Mouse (Mus musculus) retina, postnatal 1 day (tissue): ENCODE measurements around the gene Hist4h4.
"Not testable (repeated sequence)": the region's sequence is repeated elsewhere in the genome, so short reads cannot be mapped to it uniquely, and the experiment has no call there.

ENCODE experiments used
- DNase-seq: peaks from one replicate; pipeline ENCODE4 v3.0.0-alpha.2; 2012

The Hist4h4 gene

GRCm38 (mm10) chr6:136813117-136813516, 8.9 kb upstream of the Hist4h4 start:
- DNase-seq = no peak

DNA sequence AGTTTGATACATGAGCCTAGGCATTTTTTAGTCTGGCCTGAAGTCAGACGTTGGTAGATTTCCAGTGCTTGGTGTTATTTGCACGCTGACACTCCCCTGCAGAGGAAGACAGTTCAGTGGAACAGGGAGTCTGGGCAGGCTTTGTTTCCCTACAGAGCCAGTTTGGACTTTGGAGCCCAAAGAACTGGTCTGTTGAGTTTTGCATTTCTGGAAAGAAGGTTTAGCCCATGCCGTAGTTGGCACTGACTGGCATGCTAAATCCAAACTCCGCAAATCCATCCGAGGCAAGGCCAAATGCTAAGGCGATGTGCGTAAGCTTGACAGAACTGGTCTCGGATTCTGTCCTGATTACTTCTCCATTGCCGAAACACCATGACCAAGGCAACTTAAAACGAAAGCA, 7.0 kb upstream of the Hist4h4 start:
- no peak for DNase-seq

GRCm38 (mm10) chr6:136809673-136810072, 5.5 kb upstream of the Hist4h4 start:
- DNase-seq = no peak

DNA sequence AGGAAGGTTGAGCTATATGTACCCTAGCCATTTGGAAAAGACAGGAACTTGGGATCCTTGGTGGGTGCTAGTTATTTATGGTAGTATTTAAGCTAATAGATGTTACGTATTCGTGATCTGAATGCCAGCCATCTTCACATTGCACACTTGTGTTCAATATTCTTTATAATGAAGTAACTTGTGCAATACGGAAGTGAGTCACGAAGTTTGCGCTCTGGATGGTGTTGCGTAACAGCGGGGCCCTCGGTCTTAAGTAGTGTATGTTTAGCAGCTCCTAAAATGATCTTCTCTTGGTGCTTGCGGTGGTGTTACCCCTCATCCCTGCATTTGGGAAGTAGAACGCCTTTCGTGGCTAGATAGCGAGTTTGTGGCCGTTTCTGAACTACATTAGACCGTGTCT, 4.9 kb upstream of the Hist4h4 start:
- DNase-seq = no peak

DNA sequence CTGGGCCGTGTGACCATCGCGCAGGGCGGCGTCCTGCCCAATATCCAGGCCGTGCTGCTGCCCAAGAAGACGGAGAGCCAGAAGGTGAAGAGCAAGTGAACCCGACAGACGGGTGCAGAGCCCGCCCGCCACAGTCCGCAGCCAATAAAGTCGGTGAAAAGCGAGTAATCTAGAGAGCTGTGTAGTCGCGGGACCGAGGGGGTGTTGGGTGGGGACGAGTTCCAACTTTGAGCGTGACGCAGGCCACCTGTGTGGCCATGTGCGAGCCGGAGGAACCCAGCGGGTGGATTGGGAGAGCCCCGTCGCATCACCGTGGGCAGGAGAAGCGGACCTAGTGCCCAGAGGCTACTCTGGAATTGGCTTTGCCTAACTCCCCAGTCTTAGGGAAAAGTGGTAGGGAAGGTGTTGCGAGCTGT, 4.4 kb upstream of the Hist4h4 start:
- DNase-seq = no peak

DNA sequence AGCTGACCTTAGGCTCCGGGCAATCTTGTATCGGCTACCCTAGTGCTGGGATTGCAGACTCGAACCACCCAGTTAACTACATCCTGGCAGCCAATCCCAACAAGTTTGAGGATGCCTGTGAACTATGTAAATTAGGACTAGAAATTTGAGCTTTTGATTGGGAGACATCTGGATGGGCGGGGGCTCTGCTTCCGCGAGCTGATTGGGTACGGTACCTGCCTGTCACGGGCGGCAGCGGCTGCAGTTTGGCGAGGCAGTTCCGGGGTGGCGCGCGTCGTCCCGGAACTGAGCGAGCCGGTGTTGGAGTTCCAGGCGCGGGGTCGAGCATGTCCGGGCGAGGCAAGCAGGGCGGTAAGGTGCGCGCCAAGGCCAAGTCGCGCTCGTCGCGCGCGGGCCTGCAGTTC, 3.8 kb upstream of the Hist4h4 start, which contains the start of gene H2afj:
Gene H2afj (plus strand): TSS at position 231 of the 404 bp plus-strand sequence.
- peak; percentile 97 for DNase-seq

- DNase-seq = no peak
Observed at GRCm38 (mm10) chr6:136807395-136808013, 3.3 kb upstream of the Hist4h4 start.

DNA sequence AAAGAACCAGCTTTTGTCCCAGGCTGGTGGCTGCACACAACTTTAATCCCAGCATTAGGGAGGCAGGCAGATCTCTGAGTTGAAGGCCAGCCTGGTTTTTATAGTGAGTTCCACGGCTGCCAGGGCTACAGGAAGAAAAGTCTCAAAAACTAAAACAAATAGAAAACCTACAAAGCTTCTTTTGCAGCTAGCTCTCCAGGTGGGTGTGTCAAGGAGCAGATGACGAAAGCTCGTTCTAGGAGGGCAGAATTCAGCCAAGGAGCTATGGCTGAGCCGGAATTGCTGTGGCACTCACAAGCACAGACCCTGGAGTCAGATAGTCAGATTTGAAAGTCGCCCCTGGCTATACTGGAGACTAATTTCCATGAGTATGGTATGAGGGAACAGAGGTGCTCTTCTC, 2.6 kb upstream of the Hist4h4 start:
- no peak for DNase-seq

- no peak for DNase-seq
Observed at GRCm38 (mm10) chr6:136805409-136805775, 1.2 kb upstream of the Hist4h4 start.

GRCm38 (mm10) chr6:136804705-136805408, 642 bp upstream of the Hist4h4 start:
- DNase-seq = no peak

GRCm38 (mm10) chr6:136803093-136803738, 999 bp downstream of the Hist4h4 start:
- no peak for DNase-seq

- no peak for DNase-seq
Observed at GRCm38 (mm10) chr6:136801274-136801673, 2.9 kb downstream of the Hist4h4 start.

GRCm38 (mm10) chr6:136800710-136801109, 3.5 kb downstream of the Hist4h4 start:
- DNase-seq = no peak

DNA sequence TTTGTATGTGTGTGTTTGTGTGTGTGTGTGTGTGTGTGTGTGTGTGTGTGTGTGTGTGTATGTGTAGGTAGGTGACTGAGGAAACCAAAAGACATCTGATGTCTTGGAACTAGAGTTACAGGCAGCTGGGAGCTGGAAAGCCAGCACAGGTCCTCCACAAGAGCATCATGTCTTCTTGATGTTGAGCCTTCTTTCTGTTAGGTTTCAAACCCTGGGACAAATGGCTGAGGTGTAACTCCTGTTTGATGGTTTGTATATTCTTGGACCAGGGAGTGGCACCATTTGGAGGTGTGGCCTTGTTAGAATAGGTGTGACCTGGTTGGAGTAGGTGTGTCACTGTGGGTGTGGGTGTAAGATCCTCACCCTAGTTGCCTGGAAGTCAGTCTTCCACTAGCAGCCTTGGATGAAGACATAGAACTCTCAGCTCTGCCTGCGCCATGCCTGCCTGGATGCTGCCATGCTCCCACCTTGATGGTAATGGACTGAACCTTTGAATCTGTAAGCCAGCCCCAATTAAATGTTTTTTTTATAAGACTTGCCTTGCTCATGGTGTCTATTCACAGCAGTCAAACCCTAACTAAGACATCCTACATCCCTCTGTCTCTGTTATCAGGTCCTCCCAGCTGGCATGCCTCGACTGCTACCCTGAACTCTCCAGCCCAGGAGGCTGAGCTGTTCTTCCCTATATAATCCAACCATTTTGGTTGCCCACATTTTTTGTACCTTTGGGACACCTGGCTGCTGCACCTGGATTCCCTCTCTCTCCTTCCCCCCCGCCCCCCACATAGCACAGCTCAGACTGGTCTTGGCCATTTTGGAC, 6.1 kb downstream of the Hist4h4 start:
- DNase-seq = not testable (repeated sequence)

DNA sequence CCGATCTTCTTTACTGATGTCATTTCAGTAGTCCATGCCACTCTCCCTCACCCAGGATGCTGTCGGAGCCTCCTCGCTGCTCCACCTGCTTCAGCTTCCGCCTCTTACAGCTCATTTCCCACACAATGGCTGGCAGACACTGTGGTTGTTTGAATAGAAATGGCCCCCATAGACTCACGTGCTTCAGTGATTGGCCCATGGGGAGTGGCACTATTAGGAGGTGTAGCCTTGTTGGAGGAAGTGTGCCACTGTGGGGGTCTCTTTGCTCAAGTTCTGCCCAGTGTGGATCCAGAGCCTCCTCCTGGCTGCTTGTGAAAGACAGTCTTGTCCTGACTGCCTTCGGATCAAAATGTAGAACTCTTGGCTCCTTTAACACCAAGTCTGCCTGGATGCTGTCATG, 8.4 kb downstream of the Hist4h4 start:
- peak; percentile 17 for DNase-seq

GRCm38 (mm10) chr6:136795110-136795509, 9.1 kb downstream of the Hist4h4 start:
- DNase-seq = peak; percentile 38

GRCm38 (mm10) chr6:136793831-136794525, 10.2 kb downstream of the Hist4h4 start:
- peak; percentile 32 for DNase-seq

DNA sequence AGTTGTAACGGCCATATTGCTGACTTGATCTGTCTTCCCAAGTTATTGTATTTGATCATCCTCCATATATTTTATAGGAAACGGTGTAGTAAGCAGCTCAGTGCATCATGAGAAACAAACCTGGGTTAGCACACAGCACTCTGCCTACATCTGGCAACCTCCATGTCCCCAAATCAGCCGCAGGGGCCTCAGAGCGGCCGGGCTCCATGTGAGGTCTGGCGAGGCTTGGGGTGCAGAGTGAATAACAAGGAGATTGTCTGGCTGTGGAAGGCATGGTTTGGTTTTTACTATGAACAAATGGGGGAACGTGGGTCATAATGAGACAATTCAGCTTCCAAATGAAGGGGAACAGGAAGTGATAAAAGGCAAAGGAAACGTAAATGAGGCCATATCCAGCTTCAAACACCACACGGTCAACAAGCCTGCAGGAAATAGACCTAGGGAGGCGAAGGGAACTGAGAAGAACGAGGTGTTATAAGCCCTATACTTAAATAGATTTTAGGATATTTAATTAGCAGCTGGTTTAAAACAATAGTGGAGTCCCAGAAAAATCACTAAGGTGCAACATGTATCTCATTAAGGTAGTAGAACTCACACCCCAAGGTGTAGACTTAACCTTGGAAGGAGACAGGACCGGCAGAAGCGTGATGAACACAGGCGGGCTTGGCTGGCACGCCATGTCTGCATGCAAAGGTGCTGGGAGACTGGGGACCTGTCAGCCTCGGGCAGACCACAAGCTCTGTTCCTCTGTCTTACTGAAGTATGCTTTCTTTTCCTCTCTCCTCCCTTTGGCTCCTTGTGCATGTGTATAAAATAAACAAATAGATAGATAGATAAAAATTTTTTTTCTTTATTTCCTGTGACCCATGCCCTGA, 11.1 kb downstream of the Hist4h4 start:
- peak; percentile 20 for DNase-seq

GRCm38 (mm10) chr6:136789391-136789971, 14.7 kb downstream of the Hist4h4 start:
- no peak for DNase-seq

DNA sequence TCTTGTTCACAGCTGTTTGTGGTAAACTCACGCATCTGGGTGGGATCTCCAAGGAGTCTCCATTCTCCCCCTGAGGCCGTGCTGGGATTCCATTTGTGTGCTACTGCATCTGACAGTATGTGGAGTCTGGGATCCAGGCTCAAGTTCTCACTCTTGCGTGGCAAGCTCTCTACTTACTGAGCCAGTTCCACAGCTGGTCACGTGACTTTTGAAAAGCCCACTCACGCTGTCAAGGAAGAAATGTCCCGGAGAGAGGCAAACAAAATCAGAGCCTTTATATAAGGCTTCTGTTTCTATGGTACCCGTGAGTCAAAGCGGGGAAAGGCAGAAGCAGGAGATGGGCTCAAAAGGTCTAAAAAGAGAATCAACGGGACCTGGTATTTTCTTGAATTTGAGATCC, 21.5 kb downstream of the Hist4h4 start:
- no peak for DNase-seq

- no peak for DNase-seq
Observed at GRCm38 (mm10) chr6:136782146-136782545, 22.1 kb downstream of the Hist4h4 start.
